Mouse (Mus musculus) kidney, adult 18-20 months (tissue): ENCODE data around the gene Bcas3.
A peak's percentile ranks its signal among the peaks of the same experiment; 100 is the strongest.

Source experiments
- DNase-seq: peaks from one replicate; pipeline ENCODE4 v3.0.0; 2021

Gene Bcas3

GRCm38 (mm10) chr11:85626846-85627245, 273.9 kb downstream of the Bcas3 start:
- no peak for DNase-seq

GRCm38 (mm10) chr11:85627405-85627804, 274.4 kb downstream of the Bcas3 start:
- no peak for DNase-seq

GRCm38 (mm10) chr11:85628303-85629063, 275.5 kb downstream of the Bcas3 start:
- no peak for DNase-seq

GRCm38 (mm10) chr11:85632568-85632981, 279.6 kb downstream of the Bcas3 start:
- DNase-seq: peak; percentile 18

- peak; percentile 21 for DNase-seq
These were observed 285.9 kb downstream of the Bcas3 start for GRCm38 (mm10) chr11:85638696-85639495.

- peak; percentile 18 for DNase-seq
These were observed 287.7 kb downstream of the Bcas3 start for GRCm38 (mm10) chr11:85640659-85641058.

- DNase-seq: no peak
These were observed 288.5 kb downstream of the Bcas3 start for GRCm38 (mm10) chr11:85641486-85641885.

- DNase-seq: no peak
These were observed 289.6 kb downstream of the Bcas3 start for GRCm38 (mm10) chr11:85642591-85642990.

- DNase-seq: no peak
These were observed 290.1 kb downstream of the Bcas3 start for GRCm38 (mm10) chr11:85643025-85643424.

- DNase-seq: no peak
These were observed 290.6 kb downstream of the Bcas3 start for GRCm38 (mm10) chr11:85643479-85644000.

GRCm38 (mm10) chr11:85644027-85644747, 291.2 kb downstream of the Bcas3 start:
- DNase-seq: peak; percentile 14

GRCm38 (mm10) chr11:85644748-85645060, 291.7 kb downstream of the Bcas3 start:
- peak; percentile 13 for DNase-seq

GRCm38 (mm10) chr11:85645152-85645835, 292.3 kb downstream of the Bcas3 start:
- peak; percentile 23 for DNase-seq

GRCm38 (mm10) chr11:85648893-85649292, 295.9 kb downstream of the Bcas3 start:
- DNase-seq: peak; percentile 11

GRCm38 (mm10) chr11:85649373-85649772, 296.4 kb downstream of the Bcas3 start:
- peak; percentile 18 for DNase-seq

- DNase-seq: no peak
These were observed 304.5 kb downstream of the Bcas3 start for GRCm38 (mm10) chr11:85657471-85657870.

- no peak for DNase-seq
These were observed 307.3 kb downstream of the Bcas3 start for GRCm38 (mm10) chr11:85660304-85660703.

- no peak for DNase-seq
These were observed 314.2 kb downstream of the Bcas3 start for GRCm38 (mm10) chr11:85667176-85667575.

- DNase-seq: no peak
These were observed 314.8 kb downstream of the Bcas3 start for GRCm38 (mm10) chr11:85667741-85668140.

GRCm38 (mm10) chr11:85672881-85673475, 320.0 kb downstream of the Bcas3 start:
- DNase-seq: no peak

- no peak for DNase-seq
These were observed 322.3 kb downstream of the Bcas3 start for GRCm38 (mm10) chr11:85675244-85675643.

GRCm38 (mm10) chr11:85676357-85677004, 323.5 kb downstream of the Bcas3 start:
- no peak for DNase-seq
